Mouse (Mus musculus): Measurements from ENCODE around the gene Rasgef1a. TPM values are rescaled to one million over a fixed set of nuclear protein-coding genes. Genes with fewer than 3 reads are reported as not detected.

Rasgef1a gene
- polyA plus RNA-seq (2012; rRNA removed): 1.0 and 1.1 TPM in 2 replicates

DNA sequence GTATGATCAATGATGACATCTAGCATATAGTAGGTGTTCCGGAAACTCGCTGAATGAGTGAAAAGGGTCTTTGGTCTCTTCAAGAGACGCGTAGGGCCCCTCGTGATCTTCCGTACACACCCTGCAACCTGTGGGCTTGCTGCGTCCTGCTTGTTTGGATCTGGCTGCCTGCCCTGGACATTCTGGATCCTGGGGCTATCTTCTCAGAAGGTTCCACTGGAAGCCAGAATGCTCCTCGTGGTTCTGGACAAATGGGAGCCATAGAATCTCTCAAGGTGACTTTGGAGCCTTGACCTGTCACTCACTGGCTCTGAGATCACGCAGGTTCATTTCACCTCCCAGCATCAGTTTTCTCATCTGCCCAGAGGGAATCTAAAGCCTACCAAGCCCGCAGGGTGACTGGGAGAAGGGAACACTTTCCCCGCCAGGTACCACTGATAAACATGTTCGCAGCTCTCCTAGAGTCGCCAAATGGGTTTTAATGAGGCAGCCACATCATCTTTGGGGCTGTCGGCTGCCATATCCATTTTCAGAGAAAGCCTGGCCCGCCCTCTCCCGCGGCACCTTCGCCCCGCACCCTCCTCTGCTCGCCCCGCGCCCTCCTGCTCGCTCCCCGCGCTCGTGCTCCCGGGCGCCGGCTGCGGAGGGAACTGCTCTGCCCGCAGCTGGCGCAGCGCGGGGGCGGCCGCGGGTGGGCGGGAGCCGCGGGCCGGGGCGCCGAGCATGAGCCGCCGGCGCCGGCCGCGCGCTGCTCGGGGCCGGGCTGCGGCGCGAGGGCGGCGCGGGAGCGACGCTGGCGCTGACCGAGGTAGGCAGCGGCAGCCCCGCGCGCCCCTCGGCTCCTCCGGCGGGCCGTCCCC, at the start of gene Rasgef1a:
Gene Rasgef1a (plus strand): TSS at position 683 of the 860 bp plus-strand sequence.
- H3K4me1 ChIP-seq (replicated peaks; ENCODE audit: control insufficient read depth, insufficient read depth, low read length): no peaks in the 10 kb centered on the region; the same call in 1 of the 2 replicates
- DNase-seq: no peak
- TF ChIP-seq POLR2A (IDR thresholded peaks at IDR 0.05; ENCODE audit: control insufficient read depth, extremely low read depth, insufficient read depth, low read length, poor library complexity): no peak
- TF ChIP-seq CTCF (IDR thresholded peaks at IDR 0.05; ENCODE audit: borderline replicate concordance, control insufficient read depth, extremely low read depth, insufficient read depth, low read length, poor library complexity): no peak
- WGBS: 18% methylated on average over 70 of the region's 70 CpGs
- no peaks in the 10 kb centered on the region for H3K36me3 ChIP-seq (ENCODE audit: control insufficient read depth, insufficient read depth, low read length)
- H3K27ac ChIP-seq (ENCODE audit: control insufficient read depth, insufficient read depth, low read length): no peak within 1 kb of the TSS
- no peak within 1 kb of the TSS for H3K4me3 ChIP-seq (ENCODE audit: control insufficient read depth, insufficient read depth, low read length)
- H3K27me3 ChIP-seq (ENCODE audit: control insufficient read depth, insufficient read depth, low read length): no peaks in the 10 kb centered on the region; the same call in 1 of the 2 replicates

DNA sequence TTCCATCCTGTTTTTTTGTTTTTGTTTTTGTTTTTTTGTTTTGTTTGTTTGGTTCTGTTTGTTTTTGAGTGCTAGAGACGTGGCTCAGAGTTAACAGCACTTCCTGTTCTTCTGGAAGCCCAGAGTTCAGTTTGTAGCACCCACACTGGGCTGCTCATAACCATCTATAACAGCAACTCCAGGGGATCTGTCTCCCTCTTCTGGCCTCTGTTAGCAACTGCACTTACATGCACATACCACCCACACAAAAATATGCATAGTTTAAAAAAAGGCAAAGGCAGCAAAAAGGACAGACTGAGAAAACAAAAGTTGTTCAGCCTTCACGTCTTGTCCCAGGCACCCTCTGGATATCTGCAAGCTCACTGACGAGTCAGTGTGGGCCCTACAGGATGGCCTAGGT, 48.0 kb upstream of the Rasgef1a start:
- no peak overlapping the region for H3K27ac ChIP-seq (ENCODE audit: control insufficient read depth, insufficient read depth, low read length)
- H3K27me3 ChIP-seq (ENCODE audit: control insufficient read depth, insufficient read depth, low read length): no peaks in the 10 kb centered on the region
- TF ChIP-seq POLR2A (IDR thresholded peaks at IDR 0.05; ENCODE audit: control insufficient read depth, extremely low read depth, insufficient read depth, low read length, poor library complexity): no peak
- TF ChIP-seq CTCF (IDR thresholded peaks at IDR 0.05; ENCODE audit: borderline replicate concordance, control insufficient read depth, extremely low read depth, insufficient read depth, low read length, poor library complexity): no peak
- 91% methylated on average over 3 of the region's 3 CpGs for WGBS
- peaks cover 3% of the 10 kb centered on the region for H3K4me1 ChIP-seq (replicated peaks; ENCODE audit: control insufficient read depth, insufficient read depth, low read length)
- no peak for DNase-seq
- no peak overlapping the region for H3K4me3 ChIP-seq (ENCODE audit: control insufficient read depth, insufficient read depth, low read length)
- H3K36me3 ChIP-seq (ENCODE audit: control insufficient read depth, insufficient read depth, low read length): no peaks in the 10 kb centered on the region

DNA sequence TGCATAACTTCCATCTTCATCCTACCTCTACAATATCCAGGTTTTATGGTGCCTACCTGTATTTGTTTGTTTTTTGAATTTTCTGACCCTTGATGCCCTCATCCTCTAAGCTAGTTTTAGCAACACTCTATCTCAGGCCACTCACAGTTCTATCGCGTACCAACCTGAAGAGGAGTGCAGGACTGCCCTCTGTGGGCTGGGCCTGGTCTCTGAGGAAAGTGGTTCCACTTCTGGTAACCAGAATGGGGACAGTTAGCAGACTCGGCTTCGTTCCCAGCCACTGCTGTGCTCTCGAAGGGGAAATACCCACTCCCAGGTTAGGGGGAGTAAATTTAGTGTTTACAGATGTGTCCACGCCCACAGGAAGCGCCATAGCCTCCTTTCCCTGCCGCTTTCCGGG, 44.5 kb upstream of the Rasgef1a start:
- Histone ChIP-seq H3K27me3 (ENCODE audit: control insufficient read depth, insufficient read depth, low read length) (no peaks in the 10 kb centered on the region), H3K4me1 (replicated peaks; ENCODE audit: control insufficient read depth, insufficient read depth, low read length) (peaks cover 3% of the 10 kb centered on the region), H3K36me3 (ENCODE audit: control insufficient read depth, insufficient read depth, low read length) (no peaks in the 10 kb centered on the region), H3K27ac (ENCODE audit: control insufficient read depth, insufficient read depth, low read length) (no peak overlapping the region), H3K4me3 (ENCODE audit: control insufficient read depth, insufficient read depth, low read length) (no peak overlapping the region)
- TF ChIP-seq CTCF (IDR thresholded peaks at IDR 0.05; ENCODE audit: borderline replicate concordance, control insufficient read depth, extremely low read depth, insufficient read depth, low read length, poor library complexity) (no peak), POLR2A (IDR thresholded peaks at IDR 0.05; ENCODE audit: control insufficient read depth, extremely low read depth, insufficient read depth, low read length, poor library complexity) (no peak)
- DNase-seq: no peak
- WGBS: 13% methylated on average over 9 of the region's 9 CpGs

GRCm38 (mm10) chr6:117987173-117987572, 24.1 kb upstream of the Rasgef1a start:
- Histone ChIP-seq H3K27me3 (ENCODE audit: control insufficient read depth, insufficient read depth, low read length) (no peaks in the 10 kb centered on the region), H3K27ac (ENCODE audit: control insufficient read depth, insufficient read depth, low read length) (no peak overlapping the region), H3K36me3 (ENCODE audit: control insufficient read depth, insufficient read depth, low read length) (no peaks in the 10 kb centered on the region), H3K4me1 (replicated peaks; ENCODE audit: control insufficient read depth, insufficient read depth, low read length) (no peaks in the 10 kb centered on the region), H3K4me3 (ENCODE audit: control insufficient read depth, insufficient read depth, low read length) (no peak overlapping the region)
- TF ChIP-seq CTCF (IDR thresholded peaks at IDR 0.05; ENCODE audit: borderline replicate concordance, control insufficient read depth, extremely low read depth, insufficient read depth, low read length, poor library complexity): no peak
- no peak for TF ChIP-seq POLR2A (IDR thresholded peaks at IDR 0.05; ENCODE audit: control insufficient read depth, extremely low read depth, insufficient read depth, low read length, poor library complexity)
- DNase-seq: no peak
- 64% methylated on average over 5 of the region's 5 CpGs for WGBS

DNA sequence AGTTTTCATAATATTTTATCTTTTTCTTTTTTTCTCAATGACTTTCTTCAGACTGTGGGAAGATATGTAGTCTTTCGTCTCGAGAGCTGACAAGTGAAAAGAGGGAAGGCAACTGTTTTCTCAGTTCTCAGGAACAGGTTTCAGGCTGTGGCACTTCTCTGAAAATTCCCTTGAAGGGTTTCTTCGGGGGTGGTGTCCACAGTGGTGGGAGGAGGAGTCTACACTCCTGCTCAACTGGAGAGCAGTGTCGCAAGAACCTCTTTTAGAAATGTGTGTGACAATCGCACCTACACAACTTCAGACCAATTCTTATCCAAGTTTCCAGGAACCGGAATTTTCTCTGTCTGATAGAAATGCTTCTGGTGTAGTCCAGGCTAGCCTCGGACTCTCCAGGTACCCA, 22.0 kb upstream of the Rasgef1a start:
- no peak for DNase-seq
- Histone ChIP-seq H3K4me3 (ENCODE audit: control insufficient read depth, insufficient read depth, low read length) (no peak overlapping the region), H3K27ac (ENCODE audit: control insufficient read depth, insufficient read depth, low read length) (no peak overlapping the region), H3K27me3 (ENCODE audit: control insufficient read depth, insufficient read depth, low read length) (no peaks in the 10 kb centered on the region), H3K36me3 (ENCODE audit: control insufficient read depth, insufficient read depth, low read length) (no peaks in the 10 kb centered on the region), H3K4me1 (replicated peaks; ENCODE audit: control insufficient read depth, insufficient read depth, low read length) (no peaks in the 10 kb centered on the region)
- TF ChIP-seq POLR2A (IDR thresholded peaks at IDR 0.05; ENCODE audit: control insufficient read depth, extremely low read depth, insufficient read depth, low read length, poor library complexity): no peak
- 81% methylated on average over 7 of the region's 7 CpGs for WGBS

DNA sequence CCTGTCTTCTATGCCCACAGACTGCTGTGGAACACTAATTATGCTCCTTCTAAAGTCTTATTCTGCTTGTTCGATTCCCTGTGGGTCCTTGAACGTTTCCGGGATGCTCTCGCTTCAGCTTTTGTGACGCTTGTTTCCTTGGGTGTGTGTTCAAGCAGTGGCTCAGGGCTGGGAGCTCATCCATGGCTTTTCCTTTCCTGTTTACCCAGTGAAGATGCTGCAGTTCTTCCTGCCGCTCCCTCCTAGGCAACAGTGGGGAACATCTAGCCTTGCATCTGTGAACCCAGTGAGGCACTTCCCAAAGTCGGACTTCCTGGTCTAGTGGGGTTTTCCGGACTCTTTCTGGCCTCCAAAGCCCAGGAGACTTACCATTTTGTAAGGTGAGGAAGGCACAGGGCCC, 20.6 kb upstream of the Rasgef1a start:
- TF ChIP-seq POLR2A (IDR thresholded peaks at IDR 0.05; ENCODE audit: control insufficient read depth, extremely low read depth, insufficient read depth, low read length, poor library complexity) (no peak), CTCF (IDR thresholded peaks at IDR 0.05; ENCODE audit: borderline replicate concordance, control insufficient read depth, extremely low read depth, insufficient read depth, low read length, poor library complexity) (no peak)
- WGBS: 55% methylated on average over 8 of the region's 8 CpGs
- H3K4me3 ChIP-seq (ENCODE audit: control insufficient read depth, insufficient read depth, low read length): no peak overlapping the region

More for the DNA sequence above, 20.6 kb upstream of the Rasgef1a start:
- no peak for DNase-seq
- Histone ChIP-seq H3K4me1 (replicated peaks; ENCODE audit: control insufficient read depth, insufficient read depth, low read length) (no peaks in the 10 kb centered on the region), H3K27me3 (ENCODE audit: control insufficient read depth, insufficient read depth, low read length) (no peaks in the 10 kb centered on the region), H3K27ac (ENCODE audit: control insufficient read depth, insufficient read depth, low read length) (no peak overlapping the region), H3K36me3 (ENCODE audit: control insufficient read depth, insufficient read depth, low read length) (no peaks in the 10 kb centered on the region)
